In the genomic region with DNA sequence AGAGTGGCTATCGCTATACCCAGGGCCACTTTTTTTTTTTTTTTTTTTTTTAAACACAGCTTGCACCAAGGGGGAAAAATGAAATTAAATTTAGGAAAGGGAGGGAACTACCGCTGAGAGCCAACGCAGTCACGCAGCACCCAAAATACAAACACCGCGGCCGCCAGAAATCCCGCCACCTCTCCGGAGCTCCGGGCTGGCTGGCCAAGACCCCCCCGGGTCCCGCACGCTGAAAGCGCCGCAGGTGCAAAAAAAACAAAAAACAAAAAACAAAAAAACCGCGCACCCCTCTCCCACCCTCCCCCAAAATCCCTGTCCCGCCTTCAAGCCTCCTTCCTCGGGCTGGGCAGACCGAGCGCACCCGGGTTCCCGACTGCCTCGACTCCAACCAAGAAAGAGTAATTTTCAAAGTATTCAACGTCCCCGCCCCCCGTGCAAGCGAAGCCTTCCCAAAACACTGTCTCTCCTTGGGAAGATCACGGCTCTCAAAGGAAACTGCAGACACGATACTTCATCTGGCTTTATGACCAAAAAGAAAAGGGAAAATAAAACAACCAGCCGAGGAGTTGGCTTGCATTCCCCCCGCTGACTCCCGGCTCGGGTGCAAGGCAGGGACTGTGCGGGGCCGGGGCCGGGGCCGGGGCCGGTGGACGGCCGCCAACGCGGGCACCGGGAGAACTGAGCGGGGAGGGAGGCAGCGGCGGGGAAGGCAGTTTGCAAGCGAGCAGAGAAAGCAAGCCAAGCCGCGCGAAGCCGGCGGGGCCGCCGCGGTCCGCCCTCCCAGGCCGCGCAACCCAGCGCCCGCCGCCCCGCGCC, we compare ENCODE assay signal across 8 mouse cellular contexts. TPM values are rescaled to one million over a fixed set of nuclear protein-coding genes. Genes with fewer than 3 reads are reported as not detected.
DNase-seq lines count a peak whose midpoint lies in the region; ATAC-seq and TF ChIP-seq lines count a peak whose summit lies in the region.

No protein-coding gene starts in this region.

- H3K27ac ChIP-seq in ES-Bruce4 (ENCODE audit: insufficient read depth, low read length), result 0 out of 2 replicates have a peak overlapping the region, but pooled peaks have one; percentile 10
- peak overlapping the region; percentile 79 for H3K27ac ChIP-seq in cortical plate, adult 2 months (ENCODE audit: insufficient read depth, low read length)
- H3K27ac ChIP-seq in heart, embryonic 16.5 days (ENCODE audit: low read length), result peak overlapping the region; percentile 96
- peak overlapping the region; percentile 98 for H3K27ac ChIP-seq in midbrain, embryonic 14.5 days (replicated peaks; ENCODE audit: low read depth, low read length)
- peak overlapping the region; percentile 100 for H3K27ac ChIP-seq in stomach, postnatal 0 days (replicated peaks)

- no peak for ATAC-seq in heart, embryonic 16.5 days (replicated peaks; ENCODE audit: extremely low read depth, insufficient read depth, low FRiP score)
- ATAC-seq in midbrain, embryonic 14.5 days (ENCODE audit: low FRiP score, low TSS enrichment), result no peak
- 0 out of 2 replicates have a peak, but pooled peaks have one; percentile 14 for ATAC-seq in stomach, postnatal 0 days (ENCODE audit: low FRiP score, low TSS enrichment)
- no peak for ATAC-seq in activated CD4-positive, CD25-positive, alpha-beta regulatory T cell, adult 4 months

- TF ChIP-seq CTCF in ES-Bruce4 (IDR thresholded peaks at IDR 0.05; ENCODE audit: low read depth, low read length), result no peak
- TF ChIP-seq CTCF in cortical plate, adult 2 months (IDR thresholded peaks at IDR 0.05; ENCODE audit: extremely low read depth, insufficient read depth, low read length), result no peak
- TF ChIP-seq CTCF in stomach, postnatal 0 days (IDR thresholded peaks at IDR 0.05; ENCODE audit: low read depth), result no peak

- H3K36me3 ChIP-seq in ES-Bruce4 (ENCODE audit: control insufficient read depth, insufficient read depth, low read length, poor library complexity, severe bottlenecking), result no peaks in the 10 kb centered on the region
- no peaks in the 10 kb centered on the region for H3K36me3 ChIP-seq in heart, embryonic 16.5 days (ENCODE audit: control insufficient read depth, insufficient read depth)
- no peaks in the 10 kb centered on the region for H3K36me3 ChIP-seq in midbrain, embryonic 14.5 days (ENCODE audit: control insufficient read depth, insufficient read depth, low read length)
- H3K36me3 ChIP-seq in stomach, postnatal 0 days (ENCODE audit: control insufficient read depth, insufficient read depth, low read length), result no peaks in the 10 kb centered on the region

- no peak for TF ChIP-seq POLR2A in ES-Bruce4 (IDR thresholded peaks at IDR 0.05; ENCODE audit: insufficient read depth, low read length)
- no peak for TF ChIP-seq POLR2A in cortical plate, adult 2 months (IDR thresholded peaks at IDR 0.05; ENCODE audit: extremely low read depth, insufficient read depth, low read length)

- H3K9me3 ChIP-seq in ES-Bruce4 (replicated peaks; ENCODE audit: control insufficient read depth, insufficient read depth, low read length, poor library complexity, severe bottlenecking), result no peaks in the 10 kb centered on the region
- H3K9me3 ChIP-seq in heart, embryonic 16.5 days (replicated peaks; ENCODE audit: control insufficient read depth, low read length), result no peaks in the 10 kb centered on the region
- no peaks in the 10 kb centered on the region for H3K9me3 ChIP-seq in midbrain, embryonic 14.5 days (ENCODE audit: control insufficient read depth, low read length)
- no peaks in the 10 kb centered on the region for H3K9me3 ChIP-seq in stomach, postnatal 0 days (ENCODE audit: control insufficient read depth, low read length)

- peak overlapping the region; percentile 91 for H3K4me3 ChIP-seq in ES-Bruce4 (ENCODE audit: low read depth, low read length)
- peak overlapping the region; percentile 45 for H3K4me3 ChIP-seq in cortical plate, adult 2 months (ENCODE audit: insufficient read depth, low read length)
- H3K4me3 ChIP-seq in heart, embryonic 16.5 days (ENCODE audit: low read length), result peak overlapping the region; percentile 91
- H3K4me3 ChIP-seq in midbrain, embryonic 14.5 days (replicated peaks; ENCODE audit: low read depth, low read length), result peak overlapping the region; percentile 56
- H3K4me3 ChIP-seq in stomach, postnatal 0 days (ENCODE audit: low read depth, low read length), result peak overlapping the region; percentile 72

- DNase-seq in 3T3-L1 (ENCODE audit: low read depth, low spot score), result peak; percentile 77
- peak; percentile 35 to 65 for DNase-seq in kidney, postnatal 36 days
- DNase-seq in midbrain, embryonic 14.5 days, result peak; percentile 72
- peak; percentile 65 for DNase-seq in stomach, postnatal 0 days (ENCODE audit: low spot score)

- no peaks in the 10 kb centered on the region for H3K27me3 ChIP-seq in ES-Bruce4 (ENCODE audit: control insufficient read depth, insufficient read depth, low read length, poor library complexity, severe bottlenecking)
- no peaks in the 10 kb centered on the region for H3K27me3 ChIP-seq in heart, embryonic 16.5 days (ENCODE audit: control insufficient read depth, insufficient read depth, low read length)
- peaks cover 35% of the 10 kb centered on the region for H3K27me3 ChIP-seq in midbrain, embryonic 14.5 days (ENCODE audit: control insufficient read depth, insufficient read depth, low read length)
- no peaks in the 10 kb centered on the region for H3K27me3 ChIP-seq in stomach, postnatal 0 days (ENCODE audit: control insufficient read depth, insufficient read depth, low read length)

- H3K4me2 ChIP-seq in heart, embryonic 16.5 days (ENCODE audit: low read depth, low read length), result peak overlapping the region; percentile 98
- peak overlapping the region; percentile 100 for H3K4me2 ChIP-seq in midbrain, embryonic 14.5 days (ENCODE audit: low read length)
- H3K4me2 ChIP-seq in stomach, postnatal 0 days (replicated peaks; ENCODE audit: low read depth), result peak overlapping the region; percentile 83

- under 1% methylated on average over 61 of the region's 64 CpGs for WGBS in heart, embryonic 16.5 days
- under 1% methylated on average over 63 of the region's 64 CpGs for WGBS in midbrain, embryonic 14.5 days
- under 1% methylated on average over 62 of the region's 64 CpGs for WGBS in stomach, postnatal 0 days

- TF ChIP-seq EP300 in ES-Bruce4 (IDR thresholded peaks at IDR 0.05; ENCODE audit: insufficient read depth, low read depth, low read length), result no peak
- no peak for TF ChIP-seq EP300 in stomach, postnatal 0 days (optimal IDR thresholded peaks at IDR 0.05)

- H3K9ac ChIP-seq in ES-Bruce4 (ENCODE audit: low read depth, poor library complexity, severe bottlenecking), result peak overlapping the region; percentile 99
- H3K9ac ChIP-seq in heart, embryonic 16.5 days (ENCODE audit: low read length), result peak overlapping the region; percentile 98
- H3K9ac ChIP-seq in midbrain, embryonic 14.5 days (replicated peaks; ENCODE audit: low read length), result peak overlapping the region; percentile 62
- peak overlapping the region; percentile 100 for H3K9ac ChIP-seq in stomach, postnatal 0 days (ENCODE audit: low read length)

- H3K4me1 ChIP-seq in ES-Bruce4 (ENCODE audit: control insufficient read depth, insufficient read depth, low read length), result no peaks in the 10 kb centered on the region
- H3K4me1 ChIP-seq in cortical plate, adult 2 months (ENCODE audit: control insufficient read depth, insufficient read depth, low read length), result peaks cover 2% of the 10 kb centered on the region; the same call in 1 of the 2 replicates
- peaks cover 34% of the 10 kb centered on the region for H3K4me1 ChIP-seq in heart, embryonic 16.5 days (ENCODE audit: control insufficient read depth, insufficient read depth, low read length)
- peaks cover 36% of the 10 kb centered on the region for H3K4me1 ChIP-seq in midbrain, embryonic 14.5 days (ENCODE audit: control insufficient read depth, insufficient read depth, low read length)
- H3K4me1 ChIP-seq in stomach, postnatal 0 days (replicated peaks; ENCODE audit: control insufficient read depth, insufficient read depth), result no peaks in the 10 kb centered on the region; the same call in none of the 2 replicates

RNA-seq across cellular contexts. Expression of gene Gm37419, which starts 0.7 kb away (rescaled TPM):
- not detected in 2 replicates for polyA plus RNA-seq in ES-Bruce4 (2011; ENCODE audit: insufficient read depth, insufficient read length, low read depth, missing spikeins)
- not detected in 2 replicates for polyA plus RNA-seq in cortical plate, adult 2 months (2012; rRNA removed)
- not detected in 2 replicates for polyA plus RNA-seq in heart, embryonic 16.5 days (2015; fragmentation: Nextera tagmentation; extraction: Ambion mirVana)
- polyA plus RNA-seq in midbrain, embryonic 14.5 days (2014; fragmentation: Nextera tagmentation; extraction: Ambion mirVana), result not detected in 2 replicates
- polyA plus RNA-seq in stomach, postnatal 0 days (2015; fragmentation: Nextera tagmentation; extraction: Ambion mirVana), result not detected in 2 replicates
- not detected for polyA plus RNA-seq in activated CD4-positive, CD25-positive, alpha-beta regulatory T cell, adult 4 months (2017; shearing (Covaris generic))

RNA-seq across cellular contexts. Expression of gene Bcl6, which starts 1.1 kb away (rescaled TPM):
- polyA plus RNA-seq in ES-Bruce4 (2011; ENCODE audit: insufficient read depth, insufficient read length, low read depth, missing spikeins), result 5.0 and 5.6 TPM in 2 replicates
- polyA plus RNA-seq in cortical plate, adult 2 months (2012; rRNA removed), result 16.2 and 19.8 TPM in 2 replicates
- 0.81 and 1.2 TPM in 2 replicates for polyA plus RNA-seq in heart, embryonic 16.5 days (2015; fragmentation: Nextera tagmentation; extraction: Ambion mirVana)
- 0.26 and 0.39 TPM in 2 replicates for polyA plus RNA-seq in midbrain, embryonic 14.5 days (2014; fragmentation: Nextera tagmentation; extraction: Ambion mirVana)
- 0.23 and 0.30 TPM in 2 replicates for polyA plus RNA-seq in stomach, postnatal 0 days (2015; fragmentation: Nextera tagmentation; extraction: Ambion mirVana)
- polyA plus RNA-seq in activated CD4-positive, CD25-positive, alpha-beta regulatory T cell, adult 4 months (2017; shearing (Covaris generic)), result 10 to 100 TPM in 1 of 2 experiments, 1 to 10 TPM in 1; 4.3 to 12.9 TPM

RNA-seq across cellular contexts. Expression of gene Rtp2, which starts 55.4 kb away (rescaled TPM):
- polyA plus RNA-seq in ES-Bruce4 (2011; ENCODE audit: insufficient read depth, insufficient read length, low read depth, missing spikeins), result not detected in 2 replicates
- 0.04 TPM in 2 replicates for polyA plus RNA-seq in cortical plate, adult 2 months (2012; rRNA removed)
- polyA plus RNA-seq in heart, embryonic 16.5 days (2015; fragmentation: Nextera tagmentation; extraction: Ambion mirVana), result not detected in 2 replicates
- not detected in 2 replicates for polyA plus RNA-seq in midbrain, embryonic 14.5 days (2014; fragmentation: Nextera tagmentation; extraction: Ambion mirVana)
- polyA plus RNA-seq in stomach, postnatal 0 days (2015; fragmentation: Nextera tagmentation; extraction: Ambion mirVana), result not detected in 2 replicates
- not detected for polyA plus RNA-seq in activated CD4-positive, CD25-positive, alpha-beta regulatory T cell, adult 4 months (2017; shearing (Covaris generic))

Comparison
In these comparisons a context has a peak if more than half of its experiments do, and no peak if none do; other contexts are left out.
1. H3K27ac ChIP-seq: peak in every context shown above with its lines; median percentile 100 in stomach, postnatal 0 days; 98 in midbrain, embryonic 14.5 days; 96 in heart, embryonic 16.5 days; 79 in cortical plate, adult 2 months; 10 in ES-Bruce4.